Mouse (Mus musculus) hematopoietic stem cell, adult 5-6 weeks (primary cell): ENCODE data around the gene Gm42715. TPM values are rescaled to one million over a fixed set of nuclear protein-coding genes. Genes with fewer than 3 reads are reported as not detected.
A peak's percentile ranks its signal among the peaks of the same experiment; 100 is the strongest.

Experiments used
- ATAC-seq, 2 experiments: fragments of 125-278 bp in 1 of 2; replicated peaks in 1 of 2; 2 replicates each; pipeline ENCODE4 v1.8.0; 2016 to 2017; ENCODE audit warnings: inconsistent platforms in 2 of 2, mild to moderate bottlenecking in 2 of 2, moderate number of reproducible peaks in 2 of 2, low read depth in 1 of 2, moderate TSS enrichment in 1 of 2; ENCODE audit not compliant: low FRiP score in 2 of 2, poor library complexity in 2 of 2, severe bottlenecking in 2 of 2, insufficient read depth in 1 of 2, low TSS enrichment in 1 of 2
- total RNA-seq: library from RNA; stranded (forward); fragments of 172-1452, 232-1000 nt; gene quantifications from 2 replicates; pipeline ENCODE4 v1.2.3, GENCODE M21; 2017

The Gm42715 gene
- total RNA-seq, result 8.9 and 9.1 TPM in 2 replicates

GRCm38 (mm10) chr7:127519284-127519683 lies at the start of gene Gm42715:
Gm42715 (plus strand) TSS chr7:127519584.
- no peak for ATAC-seq

- ATAC-seq, result no peak
Measured at GRCm38 (mm10) chr7:127470011-127470715, 49.2 kb upstream of the Gm42715 start.

- peak; percentile 88 for ATAC-seq
Measured at GRCm38 (mm10) chr7:127470743-127471645, 48.4 kb upstream of the Gm42715 start.

DNA sequence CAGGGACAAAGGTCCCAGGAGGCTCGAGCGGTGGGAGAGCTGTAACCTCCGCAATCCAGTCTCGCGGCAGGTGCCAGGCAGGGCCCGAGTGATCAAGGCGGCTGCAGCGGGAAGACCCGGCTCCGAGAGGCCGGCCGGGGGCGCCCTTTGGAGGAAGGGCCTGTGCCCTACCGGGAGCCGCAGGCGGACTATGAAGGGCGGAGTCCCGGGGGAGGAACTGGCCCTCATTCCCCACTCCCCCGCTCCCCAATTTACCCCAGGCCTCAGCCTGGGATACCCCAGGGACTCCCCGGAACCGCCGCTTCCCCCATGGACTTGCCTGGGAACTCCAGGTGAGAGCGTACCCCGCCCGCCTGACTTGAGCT lies 47.8 kb upstream of the Gm42715 start:
- peak in 1 of 2 experiments; percentile 27; a peak in 1 of 4 replicates for ATAC-seq

DNA sequence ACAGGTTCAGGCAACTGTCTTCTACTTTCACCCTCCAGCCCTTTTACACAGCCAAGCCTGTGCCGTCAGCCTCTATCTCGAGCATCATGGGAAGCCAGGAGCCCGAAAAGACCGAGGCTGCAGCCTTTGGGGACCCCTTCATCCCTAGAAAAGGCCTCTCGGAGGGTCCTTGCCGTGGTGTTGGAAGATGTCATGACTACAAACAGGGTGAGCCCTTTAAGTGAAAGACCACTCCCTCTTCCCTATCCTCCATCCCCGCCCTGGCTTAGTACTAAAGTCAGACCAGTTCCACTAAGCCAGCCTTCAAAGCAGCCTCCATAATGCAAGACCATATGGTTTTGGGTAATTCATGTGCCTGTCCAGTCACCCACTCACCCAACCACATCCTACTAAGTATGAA lies 47.3 kb upstream of the Gm42715 start:
- no peak for ATAC-seq

DNA sequence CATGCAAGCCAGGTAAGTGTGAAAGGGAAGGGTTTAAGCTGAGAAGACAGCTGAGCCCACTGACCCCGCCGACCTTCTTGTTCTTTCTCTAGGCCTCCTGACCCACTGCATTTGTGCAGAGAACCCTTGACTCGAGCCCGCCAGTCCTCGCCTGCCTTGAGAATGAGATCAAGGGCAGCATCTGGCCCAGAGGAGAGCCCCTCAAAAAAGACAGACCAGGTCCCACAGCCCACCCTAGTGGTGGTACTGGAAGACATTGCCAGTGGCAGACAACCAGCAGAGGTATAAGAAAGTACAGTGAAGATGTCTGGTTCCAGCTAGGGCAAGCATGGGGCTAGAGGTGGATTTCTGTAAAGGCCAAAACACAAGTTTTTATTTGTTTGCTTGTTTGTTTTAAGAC lies 45.7 kb upstream of the Gm42715 start:
- ATAC-seq, result no peak

DNA sequence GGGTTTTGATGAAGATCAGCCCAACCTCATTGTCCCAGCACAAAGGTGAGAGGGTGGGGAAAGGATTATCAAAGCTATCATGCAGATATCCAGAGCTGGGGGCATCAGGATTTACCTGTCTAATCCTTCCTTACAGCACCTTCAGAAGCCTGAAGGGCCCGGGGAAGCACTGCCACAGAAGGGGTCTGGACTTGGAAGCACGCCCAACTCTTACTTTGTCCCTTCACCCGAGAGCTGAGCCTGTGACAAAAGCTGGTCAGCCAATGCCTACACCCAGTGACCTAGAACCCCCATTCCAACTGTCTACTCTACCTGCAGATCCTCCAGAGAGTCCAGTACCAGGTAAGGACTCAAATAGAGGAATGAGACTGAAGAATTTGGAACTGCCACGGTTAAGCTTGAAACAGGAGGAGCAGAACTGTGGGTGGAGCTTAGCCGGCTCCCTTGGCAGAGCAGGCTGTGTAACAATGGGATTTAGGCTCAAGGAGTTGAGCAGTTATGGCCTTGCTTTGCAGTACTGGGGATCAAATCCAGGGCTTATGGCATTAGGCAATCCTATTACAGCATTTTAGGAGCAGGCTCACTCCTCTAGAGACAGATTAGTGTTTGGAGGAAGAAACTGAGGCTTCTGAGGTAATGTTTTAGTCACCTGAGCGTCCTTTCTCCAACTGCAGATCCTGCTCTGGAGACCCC lies 44.9 kb upstream of the Gm42715 start:
- no peak for ATAC-seq

DNA sequence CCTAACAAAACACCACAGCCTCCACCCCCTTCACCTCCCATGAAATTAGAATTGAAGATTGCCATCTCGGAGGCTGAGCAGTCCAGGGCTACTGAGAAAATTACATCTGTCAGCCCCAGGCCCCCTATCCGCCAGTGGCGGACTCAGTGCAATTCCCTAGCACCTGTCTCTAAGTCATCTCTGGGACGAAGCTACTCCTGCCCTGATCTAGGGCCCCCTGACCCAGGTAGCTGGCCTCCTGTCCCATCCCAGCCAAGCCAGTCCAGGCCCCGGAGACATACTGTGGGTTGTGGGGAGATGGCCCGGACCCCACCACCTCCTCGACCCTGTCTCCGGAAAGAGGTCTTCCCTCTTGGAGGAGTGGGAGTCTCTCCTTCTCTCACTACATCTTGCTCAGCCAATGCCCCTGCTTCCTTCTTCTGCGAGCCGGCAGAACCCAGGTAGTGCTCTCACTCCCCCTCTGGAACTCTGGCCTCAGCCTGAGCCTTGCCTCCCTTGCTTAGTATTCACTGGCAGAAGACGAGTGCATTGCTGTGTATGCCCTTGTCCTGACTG lies 44.1 kb upstream of the Gm42715 start:
- ATAC-seq, result no peak

DNA sequence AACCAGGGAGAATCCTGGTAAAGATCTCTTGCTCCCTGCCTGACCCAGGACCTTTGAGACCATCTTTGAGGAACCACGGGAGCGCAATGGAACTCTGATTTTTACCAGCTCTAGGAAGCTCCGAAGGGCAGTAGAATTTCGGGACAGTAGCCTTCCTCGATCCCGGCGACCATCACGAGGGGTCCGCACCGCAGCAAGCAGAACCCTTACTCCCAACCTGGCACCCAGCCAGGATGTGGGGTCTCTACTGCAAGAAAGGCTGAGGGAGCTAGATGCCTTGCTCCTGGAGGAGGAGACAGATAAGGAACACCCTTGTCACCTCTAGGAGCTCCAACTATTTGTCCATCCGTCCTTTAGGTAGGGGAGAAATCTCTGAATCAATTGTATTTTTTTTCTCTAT lies 43.0 kb upstream of the Gm42715 start:
- no peak for ATAC-seq

DNA sequence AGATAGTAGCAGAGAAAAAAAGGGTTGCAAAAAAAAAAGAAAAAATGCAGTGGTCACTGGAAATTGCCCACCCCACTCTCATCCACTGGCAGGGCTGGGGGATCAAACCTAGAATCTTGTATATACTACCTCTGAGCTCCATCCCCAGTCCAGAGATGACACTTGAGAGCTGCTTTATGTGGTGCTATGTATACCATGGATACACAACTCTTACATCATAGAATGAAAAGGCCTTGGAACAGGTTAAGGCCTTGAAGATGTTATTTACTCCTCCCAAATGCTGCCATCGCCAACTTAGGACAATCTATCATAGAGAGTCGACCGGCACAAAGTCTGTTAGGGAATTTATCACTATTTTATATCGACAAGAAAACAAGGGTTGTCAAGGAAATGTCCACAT lies 42.5 kb upstream of the Gm42715 start:
- no peak for ATAC-seq

DNA sequence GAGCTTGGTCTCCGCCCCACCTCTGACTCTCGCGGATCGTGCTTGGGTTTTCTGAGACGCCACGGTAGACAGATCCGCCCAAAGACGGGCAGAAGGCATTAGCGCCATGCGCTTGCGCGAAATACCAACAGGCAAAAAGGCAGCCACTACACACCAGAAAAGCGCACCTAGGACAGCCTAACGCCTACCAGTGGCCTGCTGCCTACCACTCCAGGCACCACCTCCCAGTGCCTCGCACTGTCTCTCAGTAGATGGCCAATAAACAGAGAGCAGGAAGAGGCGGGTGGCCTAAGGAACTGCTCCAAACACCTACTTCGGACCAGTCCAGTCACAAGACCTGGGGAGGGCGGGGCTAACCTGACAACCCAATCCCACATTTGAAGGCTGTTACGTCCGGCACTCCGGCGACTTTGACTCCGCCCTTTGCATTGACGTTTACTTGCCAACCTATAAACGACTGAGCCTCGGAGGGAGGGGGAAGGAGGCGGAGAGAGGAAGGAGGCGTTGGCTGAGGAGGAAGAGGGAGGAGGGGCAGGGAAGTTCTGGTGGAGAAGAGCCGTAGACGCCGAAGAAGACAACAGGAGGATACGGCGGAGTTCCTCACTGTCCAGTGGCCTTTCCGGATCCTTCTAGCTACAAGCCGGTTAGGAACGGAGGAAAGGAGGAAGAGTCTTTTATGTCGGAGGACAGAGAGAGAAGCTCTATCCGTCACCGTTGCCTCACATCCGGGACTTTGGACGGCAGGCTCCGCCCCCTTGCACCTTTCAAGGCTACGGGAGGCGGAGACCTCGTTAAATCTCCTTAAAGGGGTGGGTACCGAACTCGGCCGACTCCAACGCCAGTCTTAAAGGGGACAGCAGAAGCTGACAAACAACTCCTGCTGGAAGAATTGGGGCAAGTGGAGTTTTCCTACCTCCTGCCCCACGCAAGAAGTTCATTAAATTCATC lies 41.4 kb upstream of the Gm42715 start:
- ATAC-seq, result peak; percentile 84 to 88

GRCm38 (mm10) chr7:127478635-127479317 lies 40.6 kb upstream of the Gm42715 start, which contains the start of gene Fbrs:
Fbrs (plus strand) TSS chr7:127479199.
- ATAC-seq, result peak; percentile 30 to 53

GRCm38 (mm10) chr7:127479318-127480225 lies 39.8 kb upstream of the Gm42715 start:
- ATAC-seq, result no peak

DNA sequence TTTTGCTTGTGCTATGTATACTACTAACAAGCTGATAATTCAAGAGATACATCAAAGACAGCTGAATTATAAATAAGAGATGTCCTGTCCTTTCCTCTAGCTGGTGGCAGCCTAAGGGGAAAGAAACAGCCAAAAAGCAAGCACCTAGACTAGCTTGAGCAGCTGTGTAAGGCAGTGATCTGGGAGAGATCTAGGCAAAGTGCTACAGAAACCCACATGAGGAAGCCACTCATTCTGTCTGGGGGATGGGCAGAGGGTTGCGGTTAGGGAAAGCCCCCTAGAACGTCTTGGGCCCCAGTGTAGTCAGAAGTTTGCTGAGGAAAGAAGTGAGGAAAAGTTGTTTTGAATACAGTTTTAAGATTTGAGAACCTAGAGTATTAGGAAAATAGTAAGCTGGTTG lies 39.1 kb upstream of the Gm42715 start:
- no peak for ATAC-seq

DNA sequence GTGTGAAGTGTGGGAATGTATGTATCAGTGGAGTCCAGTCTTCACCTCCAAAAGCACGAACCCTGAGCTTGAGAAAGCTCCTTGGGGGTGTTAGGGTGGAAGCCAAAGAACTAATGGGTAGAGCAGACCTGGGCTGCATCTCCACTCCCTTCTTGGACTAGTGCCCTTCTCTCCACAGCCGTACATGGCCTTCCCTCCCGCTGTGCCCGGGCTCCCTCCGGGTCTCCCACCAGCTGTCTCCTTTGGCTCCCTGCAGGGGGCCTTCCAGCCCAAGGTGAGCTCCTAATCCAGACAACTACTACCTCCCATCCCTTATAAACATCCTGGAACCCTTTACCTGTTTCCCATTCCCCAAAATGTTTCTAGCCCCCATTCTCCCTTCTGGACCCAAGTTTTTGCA lies 34.0 kb upstream of the Gm42715 start:
- ATAC-seq, result no peak
